Mouse (Mus musculus) adrenal gland, postnatal 4 days (tissue): ENCODE results near the gene Phf21a. TPM values are rescaled to one million over a fixed set of nuclear protein-coding genes. Genes with fewer than 3 reads are reported as not detected.

Source experiments
- DNase-seq, 2 experiments: peaks; one replicate each; pipeline ENCODE4 v3.0.0; 2021 to 2022; ENCODE audit warnings: low spot score in 2 of 2, mixed read lengths in 2 of 2
- total RNA-seq, 2 experiments: library from RNA; stranded (reverse); gene quantifications; 2 replicates each; pipeline ENCODE4 v1.2.3; 2021

The Phf21a gene
- total RNA-seq, 2 experiments from 2014 or later: 108 to 115 TPM

- DNase-seq: no peak
These were observed 81.3 kb downstream of the Phf21a start for GRCm38 (mm10) chr2:92174265-92174664.

GRCm38 (mm10) chr2:92175002-92175401, 82.1 kb downstream of the Phf21a start:
- DNase-seq: no peak

GRCm38 (mm10) chr2:92176292-92176691, 83.4 kb downstream of the Phf21a start:
- no peak for DNase-seq

- DNase-seq: no peak
These were observed 89.3 kb downstream of the Phf21a start for GRCm38 (mm10) chr2:92182146-92182756.

DNA sequence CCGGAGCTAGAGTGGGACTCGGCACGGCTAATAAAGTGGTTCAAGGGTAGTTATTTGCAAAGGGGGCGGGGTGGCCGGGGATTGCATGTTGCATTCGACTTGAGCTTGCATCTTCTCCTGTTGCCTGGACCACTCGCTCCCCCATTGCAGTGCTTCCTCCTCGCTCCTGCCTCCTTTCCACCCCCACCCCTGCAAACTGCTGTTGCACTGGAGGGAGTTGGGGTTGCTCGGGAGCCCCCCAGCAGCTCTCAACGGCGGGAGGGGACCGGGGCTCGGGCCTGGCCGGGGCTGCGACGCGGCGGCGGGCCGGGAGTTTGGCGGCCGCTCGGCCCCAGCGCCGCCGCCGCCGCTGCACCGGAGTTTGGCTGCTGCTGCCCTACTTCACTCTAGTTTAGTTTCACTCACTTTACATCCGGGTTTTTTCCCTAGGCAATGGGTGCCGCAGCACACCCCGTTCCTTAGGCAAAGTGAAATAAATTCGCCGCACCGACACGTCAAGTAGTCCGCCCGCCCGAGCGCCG, 90.1 kb downstream of the Phf21a start:
- peak; percentile 32 to 63 for DNase-seq

GRCm38 (mm10) chr2:92183613-92184076, 90.7 kb downstream of the Phf21a start:
- DNase-seq: peak; percentile 82 to 87

- peak in 1 of 2 experiments; percentile 16 for DNase-seq
These were observed 91.4 kb downstream of the Phf21a start for GRCm38 (mm10) chr2:92184077-92184921.

GRCm38 (mm10) chr2:92185062-92185765, 92.3 kb downstream of the Phf21a start:
- DNase-seq: peak; percentile 16 to 23

DNA sequence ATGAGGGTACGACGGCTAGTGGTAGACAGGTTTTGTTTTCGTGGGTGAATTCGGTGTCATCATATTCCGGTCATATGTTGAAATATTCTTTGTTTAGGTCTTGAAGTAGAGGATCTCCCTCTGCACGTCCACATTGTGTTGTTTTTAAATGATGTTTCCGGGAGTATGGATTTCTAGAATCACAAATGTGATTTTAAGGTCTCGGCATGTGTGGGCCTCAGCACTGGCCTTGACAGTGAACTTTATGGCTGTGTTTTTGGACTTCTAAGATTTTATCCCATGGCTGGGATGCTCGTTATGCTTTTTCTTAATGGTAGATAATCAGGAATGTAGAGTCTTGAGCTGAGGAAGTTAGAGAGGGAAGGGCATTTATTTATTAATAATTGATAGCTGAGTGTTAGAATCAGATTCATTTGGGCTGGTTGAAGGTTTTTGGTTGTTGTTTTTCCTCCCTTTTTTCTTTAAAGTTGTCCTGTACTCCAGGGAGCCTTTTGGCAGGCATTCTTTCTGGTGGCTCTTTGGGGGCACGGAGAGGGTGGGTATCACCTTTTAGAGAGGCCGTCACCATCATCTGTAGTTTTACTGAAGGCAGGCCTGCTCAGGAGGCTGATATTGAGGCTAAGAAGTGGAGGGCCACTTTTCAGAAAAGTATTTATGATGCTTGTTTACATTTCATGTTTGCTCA, 93.0 kb downstream of the Phf21a start:
- DNase-seq: no peak

DNA sequence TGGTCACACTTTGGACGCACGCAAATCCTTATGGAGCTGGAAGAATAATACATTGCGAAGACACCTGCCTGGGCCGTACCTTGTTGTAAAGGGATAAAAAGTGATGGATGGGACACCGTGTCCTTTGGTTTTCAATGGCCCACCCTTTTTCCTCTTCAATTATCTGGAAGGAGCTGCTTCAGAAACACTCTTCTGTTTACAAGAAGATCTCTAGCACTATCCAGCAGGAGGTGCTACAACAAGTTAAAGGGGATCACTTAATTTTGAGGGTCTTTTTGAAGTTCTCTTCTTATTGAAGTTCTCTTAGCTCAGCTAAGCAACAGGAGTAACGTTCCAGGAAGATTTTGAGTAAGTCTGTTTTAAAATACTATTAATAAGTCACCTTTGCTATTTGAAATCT, 94.1 kb downstream of the Phf21a start:
- no peak for DNase-seq

DNA sequence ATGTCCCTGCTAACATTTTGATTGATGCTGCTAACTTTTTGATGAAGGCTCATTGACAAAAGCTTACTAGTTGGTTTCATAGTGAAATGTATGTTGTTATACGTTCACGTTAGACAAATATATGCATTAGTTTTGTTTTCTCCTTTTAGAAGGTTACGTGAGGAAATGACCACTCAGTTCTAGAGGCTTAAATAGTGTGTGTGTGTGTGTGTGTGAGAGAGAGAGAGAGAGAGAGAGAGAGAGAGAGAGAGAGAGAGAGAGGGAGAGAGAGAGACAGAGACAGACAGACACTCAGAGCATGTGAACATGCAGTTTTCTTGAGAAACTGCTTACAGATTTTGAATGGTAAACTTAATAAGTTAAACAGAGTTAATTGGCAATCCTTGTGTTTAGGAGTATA, 95.8 kb downstream of the Phf21a start:
- DNase-seq: no peak

DNA sequence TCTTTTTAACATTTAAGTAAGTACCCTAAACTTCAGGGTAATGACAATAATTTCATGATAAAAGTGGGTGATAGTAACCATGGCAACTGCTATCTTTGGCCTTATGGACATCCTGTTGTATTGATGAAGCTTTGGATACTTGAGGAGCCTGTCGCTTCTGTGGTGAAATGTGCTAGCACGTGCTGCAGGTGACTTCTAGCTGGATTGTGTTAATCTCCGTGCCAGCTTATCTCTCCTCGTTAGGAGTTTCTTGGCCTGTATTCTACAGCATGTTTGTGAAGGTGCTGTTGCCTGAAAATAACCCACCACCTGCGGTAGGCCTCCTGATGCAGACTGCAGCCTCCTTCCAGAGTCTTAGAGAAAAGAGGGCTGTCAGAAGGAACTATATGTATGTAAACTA, 98.0 kb downstream of the Phf21a start:
- no peak for DNase-seq

DNA sequence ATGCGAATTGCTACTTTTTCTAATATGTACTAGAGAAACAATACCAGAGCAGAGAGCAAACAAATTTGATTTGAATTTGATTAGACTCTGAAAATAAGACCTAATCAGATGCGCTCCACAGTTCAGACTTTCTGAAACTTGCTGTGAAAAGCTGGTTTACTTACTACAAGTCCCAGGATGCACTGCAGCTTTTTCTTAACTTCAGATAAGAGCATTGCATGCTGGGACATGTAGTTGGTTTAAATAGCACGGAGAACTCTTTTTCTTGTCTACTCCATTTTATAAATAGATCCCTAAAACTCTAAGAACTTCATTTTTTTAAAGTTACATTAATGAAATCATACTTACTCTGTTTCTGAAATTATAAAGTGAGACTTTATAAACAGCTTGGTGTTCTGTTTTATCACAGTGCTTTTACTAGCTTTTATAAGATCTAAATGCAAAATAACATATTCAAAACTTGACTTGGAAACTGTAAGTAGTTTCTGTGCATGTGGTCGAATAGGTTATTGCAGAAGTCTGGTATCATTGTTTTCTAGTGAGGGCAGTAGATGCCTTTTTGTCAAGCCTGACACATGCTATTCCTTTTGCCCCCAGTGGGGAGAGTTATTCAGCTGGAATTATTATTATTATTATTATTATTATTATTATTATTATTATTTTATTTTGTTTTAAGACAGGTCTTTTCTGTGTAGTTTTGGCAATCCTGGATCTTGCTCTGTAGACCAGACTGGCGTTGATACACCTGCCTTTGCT, 99.1 kb downstream of the Phf21a start:
- DNase-seq: no peak

DNA sequence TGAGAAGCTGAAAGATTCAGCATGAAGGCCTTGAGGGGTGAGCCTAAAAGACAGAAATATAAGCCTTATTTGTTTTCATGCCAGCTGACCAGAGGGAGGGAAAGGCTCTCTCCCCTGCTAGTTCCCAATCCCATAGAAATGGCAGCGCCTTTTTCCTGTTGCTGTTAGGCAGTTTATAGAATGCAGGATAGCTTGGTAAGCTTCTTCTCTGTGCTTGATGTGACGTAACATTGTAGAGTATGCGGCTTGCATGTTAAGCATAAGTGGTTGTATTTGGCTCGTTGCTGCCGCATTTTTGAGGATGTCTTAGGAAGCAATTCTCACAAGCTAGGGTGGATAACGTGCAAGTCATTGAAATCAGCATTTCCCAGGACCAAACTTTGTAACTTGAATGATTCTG, 105.2 kb downstream of the Phf21a start:
- DNase-seq: no peak

DNA sequence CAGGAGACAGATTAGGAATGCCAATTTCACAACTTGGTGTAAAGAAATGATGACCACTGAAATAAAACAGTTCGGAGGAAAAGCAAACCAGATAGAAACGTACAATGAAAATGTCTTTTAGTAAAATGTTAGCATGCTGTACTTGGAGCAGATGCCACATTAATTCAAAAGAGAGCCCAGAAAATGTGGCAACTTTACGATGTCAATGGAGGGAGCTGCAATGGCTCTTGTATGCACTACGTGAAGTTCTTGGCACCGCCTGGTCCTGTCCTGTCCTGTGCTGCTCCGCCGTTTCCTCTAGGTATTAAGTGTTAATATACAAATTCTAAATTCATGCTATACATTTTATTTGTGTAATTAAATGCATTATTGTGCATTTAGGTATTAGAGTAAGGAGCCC, 105.8 kb downstream of the Phf21a start:
- DNase-seq: no peak

- DNase-seq: no peak
These were observed 106.8 kb downstream of the Phf21a start for GRCm38 (mm10) chr2:92199562-92200286.

DNA sequence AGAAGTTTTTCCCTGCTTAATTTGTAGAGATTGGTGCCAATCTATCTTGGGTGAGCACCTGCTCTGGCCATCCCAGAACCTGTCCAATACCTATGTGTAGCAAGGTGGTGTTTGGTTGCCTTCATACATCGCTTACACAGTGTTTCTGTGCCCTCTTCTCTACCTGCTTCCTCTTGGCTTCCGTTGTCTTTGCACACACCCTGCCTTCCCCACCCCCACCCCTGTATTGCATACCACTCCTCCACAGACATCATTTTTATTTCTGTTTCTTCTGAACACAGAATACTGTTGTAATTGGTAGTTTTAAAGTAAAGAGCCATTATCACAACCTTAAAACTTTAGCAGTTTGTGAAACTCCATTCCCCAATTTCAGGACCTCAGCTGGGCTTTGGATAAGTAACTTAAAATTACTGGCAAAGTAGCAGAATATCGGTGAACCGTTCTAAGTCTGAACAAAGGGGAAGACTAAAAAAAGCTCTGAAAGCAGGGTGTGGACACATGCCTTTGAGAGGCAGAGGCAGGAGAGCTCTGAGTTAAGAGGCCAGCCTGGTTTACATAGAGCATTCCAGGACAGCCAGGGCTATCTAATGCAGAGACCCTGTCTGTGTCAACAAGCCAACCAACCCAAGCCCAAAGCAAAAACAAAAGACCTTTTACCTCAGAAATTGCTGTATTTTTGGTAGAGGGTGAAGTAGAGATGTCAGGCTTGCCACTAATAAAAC, 109.6 kb downstream of the Phf21a start:
- DNase-seq: no peak

DNA sequence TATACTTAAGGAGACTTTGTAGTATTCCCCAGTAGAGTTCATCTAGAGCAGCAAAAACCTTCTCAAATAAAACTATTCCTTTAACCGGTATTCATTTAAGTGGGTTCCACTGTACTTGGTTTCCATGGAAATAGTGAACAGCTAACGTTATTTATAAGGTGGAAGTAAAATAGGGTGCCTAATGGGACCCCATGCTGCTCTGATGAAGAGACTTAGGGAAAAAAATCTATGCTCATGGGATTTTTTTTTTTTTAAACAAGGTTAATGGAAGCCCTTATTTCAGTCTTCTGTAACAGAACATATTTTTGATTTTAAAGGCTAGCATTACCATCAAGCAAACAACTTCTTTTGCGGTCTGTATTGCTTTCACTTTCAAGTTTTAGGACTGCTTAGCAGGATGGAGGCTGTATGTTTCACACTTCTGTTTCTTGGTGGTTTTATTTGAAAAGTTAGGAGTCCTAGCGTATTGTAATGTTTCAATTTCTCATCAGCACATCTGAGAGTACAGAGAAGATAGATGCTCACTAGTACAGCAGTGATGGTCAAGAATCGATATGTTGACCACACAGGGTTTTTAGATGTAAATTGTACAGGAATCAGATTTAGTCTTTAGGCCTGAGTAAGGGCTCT, 112.2 kb downstream of the Phf21a start:
- DNase-seq: no peak

DNA sequence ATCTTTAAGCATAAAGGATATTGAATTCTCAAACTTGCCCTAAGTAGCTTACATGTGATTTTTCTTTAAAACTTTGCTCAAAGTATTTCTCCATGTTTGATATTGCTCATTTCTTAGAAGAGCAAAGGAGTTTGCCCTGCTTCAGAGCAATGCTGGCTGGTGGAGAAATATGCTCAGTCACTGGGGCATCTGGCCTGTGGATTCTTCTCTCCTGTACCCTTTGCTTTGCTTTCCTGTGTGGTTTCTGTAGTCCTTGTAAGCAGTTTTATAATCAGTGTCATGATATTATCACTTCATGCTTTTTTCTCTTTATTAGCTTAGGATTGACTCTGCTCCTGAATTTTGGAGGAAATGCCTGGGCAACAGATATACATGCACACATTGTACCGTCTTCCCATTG, 117.5 kb downstream of the Phf21a start:
- DNase-seq: no peak
